Mouse (Mus musculus) C2C12 (cell line): Measurements from ENCODE around the gene Gtf2ird1.

Source experiments
- CEBPB ChIP-seq: IDR thresholded peaks from one replicate; pipeline ENCODE4 v1.6.1; 2011; ENCODE audit warnings: low read depth, mild to moderate bottlenecking, control low read depth, moderate library complexity
- CTCF ChIP-seq: IDR thresholded peaks from one replicate; pipeline ENCODE4 v1.5.1; 2011; ENCODE audit not compliant: control insufficient read depth, insufficient read depth, insufficient read length
- MAX ChIP-seq: IDR thresholded peaks from one replicate; pipeline ENCODE4 v1.6.1; 2011; ENCODE audit warnings: mild to moderate bottlenecking, control low read depth
- MYOG ChIP-seq: IDR thresholded peaks from one replicate; pipeline ENCODE4 v1.6.1; 2011; ENCODE audit not compliant: control insufficient read depth, insufficient read length; ENCODE audit errors: extremely low read depth
- USF1 ChIP-seq: IDR thresholded peaks from one replicate; pipeline ENCODE4 v1.6.1; 2011; ENCODE audit warnings: low read depth, mild to moderate bottlenecking, control low read depth, moderate library complexity

- TF ChIP-seq CTCF: no peak
- no peak for TF ChIP-seq CEBPB
- no peak for TF ChIP-seq USF1
- TF ChIP-seq MYOG: no peak
- TF ChIP-seq MAX: no peak
Observed at GRCm38 (mm10) chr5:134330082-134330481, 126.4 kb downstream of the Gtf2ird1 start.
